Mouse (Mus musculus) cortical plate, adult 2 months (tissue): ENCODE measurements around the gene Ano10. TPM values are rescaled to one million over a fixed set of nuclear protein-coding genes. Genes with fewer than 3 reads are reported as not detected.
A peak's percentile ranks its signal among the peaks of the same experiment; 100 is the strongest.

Experiments
- H3K27ac ChIP-seq: fragments of 200-500 bp; 2 replicates; pipeline ENCODE4 v1.5.1; 2012; ENCODE audit warnings: low read length, control low read depth, inconsistent platforms; ENCODE audit not compliant: insufficient read depth
- H3K4me1 ChIP-seq: fragments of 200-500 bp; 2 replicates; pipeline ENCODE4 v1.6.1; 2011; ENCODE audit warnings: low read length; ENCODE audit not compliant: control insufficient read depth, insufficient read depth
- H3K4me3 ChIP-seq: fragments of 200-500 bp; 2 replicates; pipeline ENCODE4 v1.5.1; 2011; ENCODE audit warnings: mild to moderate bottlenecking, low read length, control low read depth; ENCODE audit not compliant: insufficient read depth
- CTCF ChIP-seq: fragments of 200-500 bp; IDR thresholded peaks from 2 replicates; pipeline ENCODE4 v1.5.1; 2011; ENCODE audit warnings: mild to moderate bottlenecking, control low read depth, low read length; ENCODE audit not compliant: insufficient read depth; ENCODE audit errors: extremely low read depth
- POLR2A ChIP-seq: fragments of 200-500 bp; IDR thresholded peaks from 2 replicates; pipeline ENCODE4 v1.6.1; 2011; ENCODE audit warnings: mild to moderate bottlenecking, low read length, control low read depth; ENCODE audit not compliant: insufficient read depth; ENCODE audit errors: extremely low read depth
- polyA plus RNA-seq: library from polyadenylated mRNA; depleted of rRNA; stranded (reverse); fragments of >200 nt; gene quantifications from 2 replicates; pipeline ENCODE4 v1.2.3, GENCODE M21; 2012

Ano10 gene
- polyA plus RNA-seq, 1 experiment = 33.2 TPM

DNA sequence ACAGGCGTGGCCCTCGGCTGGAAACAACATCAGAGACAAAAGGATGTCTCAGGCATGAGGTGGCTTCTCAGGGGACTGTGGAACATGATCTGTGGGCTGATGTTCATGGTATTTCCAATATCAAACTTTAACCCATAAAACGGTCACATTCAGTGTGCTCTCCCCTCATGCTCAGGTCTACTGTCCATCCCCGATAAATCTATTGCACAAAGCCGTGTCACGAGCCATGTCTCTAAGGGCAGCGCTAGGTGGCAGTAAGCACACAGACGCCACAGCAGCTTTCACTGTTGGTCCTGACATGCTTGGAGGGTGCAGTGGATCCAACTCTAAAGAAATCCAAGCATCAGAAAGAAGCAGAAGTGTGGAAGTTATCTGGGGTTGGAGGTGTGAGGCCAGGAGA is 46.1 kb downstream of the Ano10 start:
- peak; percentile 70 for TF ChIP-seq CTCF
- TF ChIP-seq POLR2A = no peak
- H3K27ac ChIP-seq = no peak overlapping the region
- H3K4me1 ChIP-seq = no peaks in the 10 kb centered on the region
- no peak overlapping the region for H3K4me3 ChIP-seq

DNA sequence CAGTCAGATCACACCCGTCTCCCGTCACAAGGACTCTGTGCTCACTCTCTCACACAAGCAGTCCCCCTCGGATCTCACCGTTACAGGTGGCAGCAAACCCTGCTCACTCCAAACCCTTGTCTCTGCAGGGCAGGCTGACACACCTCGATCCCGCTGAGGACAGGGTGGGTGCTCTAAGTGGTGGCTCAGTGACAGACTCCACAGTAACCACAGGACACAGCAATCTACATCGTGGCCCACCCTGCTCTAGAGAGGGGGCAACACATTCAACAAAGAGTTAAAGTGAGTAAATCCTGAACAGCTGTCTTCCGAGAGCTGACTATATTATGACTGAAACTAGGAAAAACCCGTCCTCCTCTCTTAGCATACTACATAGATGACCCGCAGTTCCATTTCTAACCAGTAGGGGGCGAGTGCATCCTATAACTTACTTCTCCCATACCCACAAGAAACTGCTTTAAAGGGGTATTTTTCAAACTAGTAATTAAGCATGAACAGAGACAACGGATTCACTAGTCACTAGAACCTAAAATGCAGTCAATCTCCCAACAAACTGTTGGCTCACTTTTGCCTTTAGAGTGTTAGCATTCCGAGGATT is 46.7 kb downstream of the Ano10 start:
- Histone ChIP-seq H3K4me3 (no peak overlapping the region), H3K4me1 (no peaks in the 10 kb centered on the region), H3K27ac (no peak overlapping the region)
- TF ChIP-seq POLR2A = no peak
- TF ChIP-seq CTCF = peak; percentile 44; the same call in 1 of the 2 replicates

DNA sequence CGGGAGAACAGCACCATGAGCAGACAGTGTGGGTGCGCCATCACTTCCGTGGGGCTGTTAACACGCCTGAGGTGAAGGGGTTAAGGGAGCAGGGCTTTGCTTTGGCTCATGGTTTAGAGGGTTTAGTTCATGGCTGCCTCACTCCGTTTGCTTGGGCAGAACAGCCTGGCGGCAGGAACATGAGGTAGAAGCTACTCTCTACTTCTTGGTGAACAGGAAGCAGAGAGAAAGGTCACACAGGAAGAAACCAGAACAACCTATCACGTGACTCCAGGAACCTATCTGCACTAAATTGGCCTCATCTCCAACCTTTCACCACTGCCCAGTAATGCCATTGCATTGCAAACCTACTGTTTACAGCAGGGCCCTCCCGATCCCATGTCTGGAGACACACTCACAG is 48.3 kb downstream of the Ano10 start:
- H3K27ac ChIP-seq = no peak overlapping the region
- no peaks in the 10 kb centered on the region for H3K4me1 ChIP-seq
- no peak for TF ChIP-seq POLR2A
- TF ChIP-seq CTCF = no peak
- H3K4me3 ChIP-seq = no peak overlapping the region

DNA sequence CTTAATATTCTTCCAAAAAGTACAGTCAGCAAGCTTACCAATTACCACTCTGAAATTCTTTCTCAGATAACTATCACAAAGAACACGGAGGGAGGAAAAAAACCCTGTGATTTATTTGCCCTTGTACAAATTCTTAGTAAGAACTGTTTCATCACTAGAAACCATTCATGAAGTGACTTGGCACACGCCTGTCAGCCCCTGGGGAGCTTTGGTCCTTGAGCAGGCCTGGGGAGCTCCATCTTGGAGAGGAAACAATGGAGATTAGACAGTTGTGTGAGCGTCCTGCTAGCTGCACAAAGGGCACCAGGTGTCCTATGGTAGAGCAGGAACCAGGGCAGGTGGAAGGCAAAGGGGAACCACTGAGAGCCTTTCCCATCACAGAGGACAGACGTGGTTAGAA is 48.8 kb downstream of the Ano10 start:
- H3K4me1 ChIP-seq = no peaks in the 10 kb centered on the region
- H3K4me3 ChIP-seq = no peak overlapping the region
- H3K27ac ChIP-seq = no peak overlapping the region
- TF ChIP-seq CTCF (no peak), POLR2A (no peak)

DNA sequence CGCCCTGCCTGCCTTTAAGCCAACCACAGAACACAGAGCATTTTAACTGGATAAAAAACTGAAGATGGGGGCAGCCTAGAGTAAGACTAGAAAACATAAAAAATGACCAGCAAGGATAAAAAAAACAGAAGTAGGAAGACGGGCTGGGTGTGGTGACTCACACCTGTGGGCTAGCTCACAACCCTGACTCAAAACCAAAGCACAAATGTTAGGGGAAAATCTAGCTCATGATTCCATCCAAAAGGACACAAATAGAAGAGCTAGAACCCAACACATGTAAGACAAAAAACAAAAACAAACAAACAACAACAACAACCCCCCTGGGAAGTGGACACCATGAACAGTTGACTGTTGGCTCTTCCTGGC is 49.4 kb downstream of the Ano10 start:
- no peaks in the 10 kb centered on the region for H3K4me1 ChIP-seq
- TF ChIP-seq CTCF (no peak), POLR2A (no peak)
- no peak overlapping the region for H3K4me3 ChIP-seq
- H3K27ac ChIP-seq = no peak overlapping the region

DNA sequence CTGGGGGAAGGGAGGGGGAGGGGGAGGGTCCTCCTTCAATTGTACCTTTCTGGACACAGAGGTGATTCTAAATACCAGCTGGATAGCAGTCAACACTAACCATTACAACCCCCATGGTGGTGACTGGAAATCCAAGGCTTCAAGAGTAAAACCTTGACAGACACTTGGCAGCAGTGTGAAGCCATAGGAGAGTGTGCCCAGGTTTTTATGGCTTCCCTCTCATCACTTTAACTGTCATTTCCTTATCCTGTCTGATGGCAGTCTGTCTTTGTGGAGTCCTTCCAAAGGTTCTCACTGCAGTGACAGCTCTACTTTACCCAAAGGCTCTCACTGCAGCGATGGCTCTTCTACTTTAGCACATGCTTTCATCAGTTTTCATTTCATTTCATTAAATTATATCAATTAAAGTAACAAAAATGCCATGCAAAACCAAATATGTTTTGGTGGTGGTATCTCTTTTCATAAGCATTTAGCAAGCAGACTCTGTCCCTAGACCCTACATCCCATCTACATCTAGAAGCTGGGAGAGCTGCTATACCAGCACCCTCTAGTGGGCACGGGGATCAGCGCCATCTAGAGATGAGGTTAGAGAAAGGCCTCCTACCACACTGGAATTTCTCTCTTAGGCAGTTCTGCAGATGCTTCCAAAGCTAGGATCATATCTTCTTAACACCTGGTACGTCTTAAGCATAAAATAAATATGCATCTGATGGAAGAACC is 50.0 kb downstream of the Ano10 start:
- no peak overlapping the region for H3K4me3 ChIP-seq
- peak; percentile 83 for TF ChIP-seq CTCF
- TF ChIP-seq POLR2A = no peak
- H3K27ac ChIP-seq = no peak overlapping the region
- H3K4me1 ChIP-seq = no peaks in the 10 kb centered on the region

DNA sequence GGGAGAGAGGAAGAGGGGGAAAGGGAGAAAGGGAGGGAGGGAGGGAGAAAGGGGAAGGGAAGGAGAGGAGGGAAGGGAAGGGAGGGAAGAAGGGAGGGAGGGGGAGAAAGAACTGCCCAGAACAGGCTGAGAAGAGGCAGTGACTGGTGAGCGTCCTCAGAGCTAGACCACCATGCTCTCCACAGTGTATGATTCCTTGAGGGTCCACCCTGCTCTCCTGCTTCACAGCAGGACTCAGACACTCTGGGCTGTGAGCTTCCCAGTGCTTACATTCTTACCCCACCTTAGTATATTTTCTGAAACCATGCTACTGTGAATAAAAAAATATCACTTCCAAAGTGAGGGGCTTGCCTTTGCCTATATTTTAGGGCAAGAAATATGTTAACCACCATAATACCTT is 50.9 kb downstream of the Ano10 start:
- TF ChIP-seq POLR2A (no peak), CTCF (no peak)
- no peak overlapping the region for H3K27ac ChIP-seq
- no peaks in the 10 kb centered on the region for H3K4me1 ChIP-seq
- H3K4me3 ChIP-seq = no peak overlapping the region

DNA sequence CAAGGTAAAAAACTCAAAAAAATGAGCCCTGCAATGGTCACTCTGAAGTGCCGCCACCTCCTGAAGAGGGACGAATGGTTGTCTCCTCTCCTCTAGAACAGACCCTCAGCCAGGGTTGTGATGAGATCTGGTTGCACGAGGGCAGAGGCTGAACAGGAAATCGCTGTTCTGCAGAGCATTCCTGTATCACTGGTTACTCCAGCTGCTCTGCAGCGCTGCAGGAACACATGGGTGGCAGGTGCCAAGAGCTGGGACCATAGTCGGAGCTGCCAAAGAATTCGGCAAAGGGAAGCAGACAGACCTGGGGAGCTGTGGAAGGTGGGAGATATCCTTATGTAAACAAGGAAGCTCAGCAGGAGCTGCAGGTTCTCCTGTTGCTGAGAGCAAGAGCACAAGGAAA is 51.4 kb downstream of the Ano10 start:
- Histone ChIP-seq H3K4me3 (no peak overlapping the region), H3K4me1 (no peaks in the 10 kb centered on the region), H3K27ac (no peak overlapping the region)
- no peak for TF ChIP-seq POLR2A
- TF ChIP-seq CTCF = no peak

DNA sequence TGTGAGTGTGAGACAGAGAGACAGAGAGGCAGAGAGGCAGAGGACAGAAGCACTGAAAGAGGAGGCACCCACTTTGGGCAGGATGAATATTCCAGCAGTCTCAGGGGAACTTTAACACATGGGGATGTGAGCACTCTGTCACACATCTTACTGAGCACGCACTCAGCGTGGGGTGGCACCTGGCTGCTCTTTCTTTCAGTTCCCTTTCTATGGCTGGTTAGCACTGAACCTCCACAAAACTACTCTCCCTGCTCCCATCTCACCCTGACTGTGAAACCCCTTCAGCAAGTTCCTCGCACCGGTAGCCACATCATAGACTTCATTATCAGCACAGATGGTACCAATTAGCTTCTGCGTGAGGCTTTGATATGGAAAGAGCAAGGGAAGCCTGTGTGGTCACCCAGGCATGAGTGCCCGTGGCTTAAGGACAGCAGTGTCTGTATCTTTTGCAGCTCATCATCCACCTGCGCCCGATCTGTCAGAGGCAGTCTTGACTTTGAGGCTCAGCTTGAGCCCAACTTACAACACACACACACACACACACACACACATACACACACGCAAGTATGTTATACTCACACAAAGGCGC is 52.3 kb downstream of the Ano10 start:
- Histone ChIP-seq H3K4me1 (no peaks in the 10 kb centered on the region), H3K4me3 (no peak overlapping the region), H3K27ac (no peak overlapping the region)
- no peak for TF ChIP-seq POLR2A
- no peak for TF ChIP-seq CTCF
